ENCODE assay signal across 10 mouse cellular contexts in the genomic region with DNA sequence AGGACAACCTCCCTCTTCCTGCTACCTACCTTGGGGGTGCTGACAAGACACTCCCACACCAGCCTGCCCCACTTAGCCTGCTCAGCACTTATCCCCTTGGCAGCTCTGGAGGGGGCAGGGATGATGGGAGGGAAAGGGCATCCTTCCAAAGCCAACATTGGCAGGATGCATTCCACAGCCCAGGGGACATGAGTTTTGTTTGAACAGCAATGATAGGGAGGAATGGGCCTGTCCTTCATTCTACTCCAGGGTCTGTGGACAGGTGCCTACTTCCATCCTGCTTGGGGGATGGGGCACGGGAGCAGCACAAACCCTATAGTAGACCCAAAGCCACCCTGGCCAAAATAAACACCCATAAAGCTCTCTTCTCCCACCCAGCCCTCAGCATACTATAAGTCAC. TPM values are rescaled to one million over a fixed set of nuclear protein-coding genes. Genes with fewer than 3 reads are reported as not detected.
DNase-seq lines count a peak whose midpoint lies in the region; ATAC-seq and TF ChIP-seq lines count a peak whose summit lies in the region.
"Had no signal": no experiment of that assay in that cellular context is flagged by ENCODE, and none has a peak within 500 bp of the region (broad histone marks: within the 10 kb centered on the region; RNA-seq: fewer than 3 reads in every experiment).

No protein-coding gene starts in this region.

- H3K27ac ChIP-seq in liver, adult 2 months (replicated peaks; ENCODE audit: insufficient read depth, low read depth, low read length), result peak overlapping the region; percentile 81
- H3K27ac ChIP-seq in liver, embryonic 11.5 days (ENCODE audit: low read depth, low read length), result no peak overlapping the region
- H3K27ac ChIP-seq in heart, embryonic 16.5 days (ENCODE audit: low read length), result no peak overlapping the region
- H3K27ac ChIP-seq in forebrain, embryonic 16.5 days (ENCODE audit: low read length), result no peak overlapping the region

- WGBS in liver, adult 2 months, result 28% methylated on average over 1 of the region's 1 CpGs
- 80% methylated on average over 1 of the region's 1 CpGs for WGBS in liver, embryonic 11.5 days
- WGBS in heart, embryonic 16.5 days, result 36% methylated on average over 1 of the region's 1 CpGs
- WGBS in forebrain, embryonic 16.5 days, result 73% methylated on average over 1 of the region's 1 CpGs

- no peak for TF ChIP-seq POLR2A in liver, adult 2 months (IDR thresholded peaks at IDR 0.05; ENCODE audit: extremely low read depth, insufficient read depth, low read length)

- no peak for ATAC-seq in liver, embryonic 11.5 days (replicated peaks; ENCODE audit: low FRiP score)
- ATAC-seq in heart, embryonic 16.5 days (replicated peaks; ENCODE audit: extremely low read depth, insufficient read depth, low FRiP score), result peak; percentile 59
- ATAC-seq in forebrain, embryonic 16.5 days, result no peak

- peaks cover 24% of the 10 kb centered on the region; the same call in 1 of the 2 replicates for H3K79me2 ChIP-seq in liver, adult 2 months (ENCODE audit: control insufficient read depth, insufficient read depth, low read length)

- no peaks in the 10 kb centered on the region for H3K9me3 ChIP-seq in liver, embryonic 11.5 days (ENCODE audit: control insufficient read depth, low read length)
- H3K9me3 ChIP-seq in heart, embryonic 16.5 days (replicated peaks; ENCODE audit: control insufficient read depth, low read length), result no peaks in the 10 kb centered on the region
- no peaks in the 10 kb centered on the region for H3K9me3 ChIP-seq in forebrain, embryonic 16.5 days (ENCODE audit: control insufficient read depth, low read length)

- H3K36me3 ChIP-seq in liver, adult 2 months (ENCODE audit: control insufficient read depth, insufficient read depth, low read length), result no peaks in the 10 kb centered on the region
- H3K36me3 ChIP-seq in liver, embryonic 11.5 days (ENCODE audit: control insufficient read depth, insufficient read depth, low read length), result no peaks in the 10 kb centered on the region
- H3K36me3 ChIP-seq in heart, embryonic 16.5 days (ENCODE audit: control insufficient read depth, insufficient read depth), result no peaks in the 10 kb centered on the region
- no peaks in the 10 kb centered on the region for H3K36me3 ChIP-seq in forebrain, embryonic 16.5 days (ENCODE audit: control insufficient read depth, insufficient read depth)

- no peak overlapping the region for H3K4me3 ChIP-seq in liver, adult 2 months (ENCODE audit: insufficient read depth, low read depth, low read length)
- H3K4me3 ChIP-seq in liver, embryonic 11.5 days (ENCODE audit: low read depth, low read length), result no peak overlapping the region
- H3K4me3 ChIP-seq in heart, embryonic 16.5 days (ENCODE audit: low read length), result no peak overlapping the region
- H3K4me3 ChIP-seq in forebrain, embryonic 16.5 days (replicated peaks; ENCODE audit: low read length), result no peak overlapping the region

- H3K27me3 ChIP-seq in liver, adult 2 months (ENCODE audit: control insufficient read depth, insufficient read depth, low read length), result no peaks in the 10 kb centered on the region
- H3K27me3 ChIP-seq in liver, embryonic 11.5 days (replicated peaks; ENCODE audit: control insufficient read depth, insufficient read depth, low read length), result no peaks in the 10 kb centered on the region
- no peaks in the 10 kb centered on the region for H3K27me3 ChIP-seq in heart, embryonic 16.5 days (ENCODE audit: control insufficient read depth, insufficient read depth, low read length)
- no peaks in the 10 kb centered on the region for H3K27me3 ChIP-seq in forebrain, embryonic 16.5 days (replicated peaks; ENCODE audit: control insufficient read depth, insufficient read depth, low read length)

- no peak overlapping the region for H3K4me2 ChIP-seq in liver, embryonic 11.5 days
- no peak overlapping the region for H3K4me2 ChIP-seq in heart, embryonic 16.5 days (ENCODE audit: low read depth, low read length)
- no peak overlapping the region for H3K4me2 ChIP-seq in forebrain, embryonic 16.5 days (ENCODE audit: low read length)

- no peak overlapping the region for H3K9ac ChIP-seq in liver, adult 2 months (ENCODE audit: low read depth, low read length)
- H3K9ac ChIP-seq in liver, embryonic 11.5 days (ENCODE audit: low read depth, low read length), result no peak overlapping the region
- H3K9ac ChIP-seq in heart, embryonic 16.5 days (ENCODE audit: low read length), result no peak overlapping the region
- no peak overlapping the region for H3K9ac ChIP-seq in forebrain, embryonic 16.5 days (replicated peaks; ENCODE audit: low read depth, low read length)

- TF ChIP-seq CTCF in liver, adult 2 months (IDR thresholded peaks at IDR 0.05; ENCODE audit: low read depth, low read length), result no peak

- DNase-seq in liver, adult 2 months (ENCODE audit: extremely low read depth, low read depth, low spot score), result peak; percentile 93
- DNase-seq in liver, embryonic 11.5 days (ENCODE audit: low spot score), result no peak
- DNase-seq in kidney, postnatal 10 days, result peak; percentile 76
- peak; percentile 60 for DNase-seq in lung, postnatal 25 days (ENCODE audit: low spot score)
- DNase-seq in adipocyte (ENCODE audit: low spot score), result no peak
- DNase-seq in cerebellum, postnatal 25 days, result no peak
- DNase-seq: layer of hippocampus, postnatal 36 days; midbrain, embryonic 14.5 days had no signal

- peaks cover 57% of the 10 kb centered on the region for H3K4me1 ChIP-seq in liver, adult 2 months (ENCODE audit: control insufficient read depth, insufficient read depth, low read length)
- peaks cover 35% of the 10 kb centered on the region for H3K4me1 ChIP-seq in liver, embryonic 11.5 days (replicated peaks; ENCODE audit: control insufficient read depth, insufficient read depth, low read length)
- H3K4me1 ChIP-seq in heart, embryonic 16.5 days (ENCODE audit: control insufficient read depth, insufficient read depth, low read length), result peaks cover 13% of the 10 kb centered on the region
- H3K4me1 ChIP-seq in forebrain, embryonic 16.5 days (replicated peaks; ENCODE audit: control insufficient read depth, insufficient read depth, low read length), result no peaks in the 10 kb centered on the region

RNA-seq across cellular contexts. Expression of a gene that starts 16.2 kb away (rescaled TPM):
- total RNA-seq in liver, adult 2 months (2014; rRNA removed), result 17.5 and 25.6 TPM in 2 replicates
- 10.3 and 13.8 TPM in 2 replicates for polyA plus RNA-seq in liver, adult 2 months (2012; rRNA removed)
- polyA plus RNA-seq in liver, embryonic 11.5 days (2014; fragmentation: Nextera tagmentation; extraction: Ambion mirVana), result 9.6 and 10.1 TPM in 2 replicates
- polyA plus RNA-seq in heart, embryonic 16.5 days (2015; fragmentation: Nextera tagmentation; extraction: Ambion mirVana), result 3.9 and 4.1 TPM in 2 replicates
- polyA plus RNA-seq in forebrain, embryonic 16.5 days (2015; fragmentation: Nextera tagmentation; extraction: Ambion mirVana), result 2.5 TPM in 2 replicates

RNA-seq across cellular contexts. Expression of a gene that starts 27.1 kb away (rescaled TPM):
- 4.1 and 4.6 TPM in 2 replicates for total RNA-seq in liver, adult 2 months (2014; rRNA removed)
- 10.0 and 10.9 TPM in 2 replicates for polyA plus RNA-seq in liver, adult 2 months (2012; rRNA removed)
- polyA plus RNA-seq in liver, embryonic 11.5 days (2014; fragmentation: Nextera tagmentation; extraction: Ambion mirVana), result 7.7 TPM in 2 replicates
- polyA plus RNA-seq in heart, embryonic 16.5 days (2015; fragmentation: Nextera tagmentation; extraction: Ambion mirVana), result 9.1 and 9.3 TPM in 2 replicates
- 14.3 and 15.3 TPM in 2 replicates for polyA plus RNA-seq in forebrain, embryonic 16.5 days (2015; fragmentation: Nextera tagmentation; extraction: Ambion mirVana)

Comparison
In these comparisons a context has a peak if more than half of its experiments do, and no peak if none do; other contexts are left out.
1. DNase-seq: peak in liver, adult 2 months (single experiment), kidney, postnatal 10 days (single experiment) and lung, postnatal 25 days (single experiment); none in liver, embryonic 11.5 days (single experiment), adipocyte (single experiment) and cerebellum, postnatal 25 days (0 of 2).